Mouse (Mus musculus) erythroblast, embryonic 14.5 days (primary cell): Measurements from ENCODE around the gene Clspn.

ENCODE experiments used
- GATA1 ChIP-seq: IDR thresholded peaks from 2 replicates; pipeline ENCODE4 v1.6.1; 2012; ENCODE audit warnings: low read length, inconsistent platforms, mixed read lengths
- TAL1 ChIP-seq: IDR thresholded peaks from 3 replicates; pipeline ENCODE4 v1.6.1; 2012; ENCODE audit warnings: low read length, inconsistent platforms, mixed read lengths

DNA sequence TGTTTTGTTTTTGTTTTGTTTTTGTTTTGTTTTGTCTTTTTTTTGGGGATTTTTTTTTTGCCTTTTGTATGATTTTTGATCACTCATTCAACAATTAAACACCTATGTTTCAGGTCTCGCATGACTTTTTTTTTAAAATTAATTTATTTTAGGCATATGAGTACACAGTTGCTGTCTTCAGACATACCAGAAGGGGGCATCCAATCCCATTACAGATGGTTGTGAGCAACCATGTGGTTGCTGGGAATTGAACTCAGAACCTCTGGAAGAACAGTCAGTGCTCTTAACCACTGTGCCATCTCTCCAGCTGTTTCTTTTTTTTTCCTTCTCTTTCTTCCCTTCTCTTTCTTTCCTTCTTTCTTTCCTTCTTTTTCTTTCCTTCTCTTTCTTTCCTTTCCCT lies 3.0 kb upstream of the Clspn start:
- TF ChIP-seq TAL1 = no peak
- TF ChIP-seq GATA1 = no peak
